Mouse (Mus musculus) embryo, embryonic 11.5 days (tissue): ENCODE results near the gene Nat14.

Source experiments
- DNase-seq: peaks from one replicate; pipeline ENCODE4 v3.0.0-alpha.2; 2012; ENCODE audit warnings: low read depth, low spot score

Gene Nat14

GRCm38 (mm10) chr7:4919971-4920370, 1.9 kb upstream of the Nat14 start:
- no peak for DNase-seq

- DNase-seq: no peak
These were observed 1.3 kb upstream of the Nat14 start for GRCm38 (mm10) chr7:4920496-4920895.

GRCm38 (mm10) chr7:4920976-4921823, 628 bp upstream of the Nat14 start:
- DNase-seq: no peak

GRCm38 (mm10) chr7:4922508-4922907, 680 bp downstream of the Nat14 start:
- DNase-seq: peak; percentile 79

GRCm38 (mm10) chr7:4922931-4923565, 1.2 kb downstream of the Nat14 start:
- no peak for DNase-seq

GRCm38 (mm10) chr7:4923586-4924364, 1.9 kb downstream of the Nat14 start:
- DNase-seq: no peak

- DNase-seq: no peak
These were observed 2.7 kb downstream of the Nat14 start for GRCm38 (mm10) chr7:4924483-4924882.

- no peak for DNase-seq
These were observed 3.1 kb downstream of the Nat14 start for GRCm38 (mm10) chr7:4924891-4925301.

- DNase-seq: no peak
These were observed 3.9 kb downstream of the Nat14 start, which contains the start of gene Ssc5d for GRCm38 (mm10) chr7:4925441-4926381. Gene Ssc5d (plus strand): TSS chr7:4925785.

GRCm38 (mm10) chr7:4926849-4927248, 5.0 kb downstream of the Nat14 start:
- DNase-seq: no peak

GRCm38 (mm10) chr7:4927711-4928110, 5.9 kb downstream of the Nat14 start:
- DNase-seq: no peak

- DNase-seq: no peak
These were observed 6.5 kb downstream of the Nat14 start for GRCm38 (mm10) chr7:4928323-4928722.

GRCm38 (mm10) chr7:4933103-4933502, 11.3 kb downstream of the Nat14 start:
- DNase-seq: no peak

GRCm38 (mm10) chr7:4934160-4934914, 12.5 kb downstream of the Nat14 start:
- no peak for DNase-seq

- no peak for DNase-seq
These were observed 15.0 kb downstream of the Nat14 start for GRCm38 (mm10) chr7:4936832-4937231.

GRCm38 (mm10) chr7:4937392-4937791, 15.6 kb downstream of the Nat14 start:
- DNase-seq: no peak

- DNase-seq: no peak
These were observed 16.6 kb downstream of the Nat14 start for GRCm38 (mm10) chr7:4938456-4938855.

GRCm38 (mm10) chr7:4940068-4940479, 18.2 kb downstream of the Nat14 start:
- peak; percentile 70 for DNase-seq

GRCm38 (mm10) chr7:4942673-4943072, 20.8 kb downstream of the Nat14 start:
- DNase-seq: no peak

- peak; percentile 81 for DNase-seq
These were observed 21.5 kb downstream of the Nat14 start for GRCm38 (mm10) chr7:4943223-4943815.
